Mouse (Mus musculus) cerebellum, postnatal 4 days (tissue): Measurements from ENCODE around the gene Tor1aip1.

ENCODE experiments used
- DNase-seq, 2 experiments: peaks; one replicate each; pipeline ENCODE4 v3.0.0; 2022; ENCODE audit warnings: low spot score in 2 of 2, mixed read lengths in 1 of 2

Tor1aip1 gene

DNA sequence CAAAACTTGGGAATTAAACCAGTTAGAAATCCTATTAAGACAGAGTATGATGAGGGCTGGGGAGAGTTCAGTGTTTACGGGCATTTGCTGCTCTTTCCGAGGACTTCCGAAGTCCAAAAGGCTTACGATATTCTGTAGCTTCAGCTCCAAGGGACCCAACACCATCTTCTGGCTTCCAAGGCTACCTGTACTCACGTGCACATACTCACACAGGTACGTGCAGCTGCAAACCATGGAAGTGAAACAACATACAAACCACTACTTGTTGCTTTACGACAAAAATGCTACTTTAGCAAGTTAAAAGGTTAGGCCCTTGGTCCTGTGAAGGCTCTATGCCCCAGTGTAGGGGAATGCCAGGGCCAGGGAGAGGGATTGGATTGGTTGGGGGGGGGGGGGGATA is 2.4 kb downstream of the Tor1aip1 start:
- DNase-seq: no peak

DNA sequence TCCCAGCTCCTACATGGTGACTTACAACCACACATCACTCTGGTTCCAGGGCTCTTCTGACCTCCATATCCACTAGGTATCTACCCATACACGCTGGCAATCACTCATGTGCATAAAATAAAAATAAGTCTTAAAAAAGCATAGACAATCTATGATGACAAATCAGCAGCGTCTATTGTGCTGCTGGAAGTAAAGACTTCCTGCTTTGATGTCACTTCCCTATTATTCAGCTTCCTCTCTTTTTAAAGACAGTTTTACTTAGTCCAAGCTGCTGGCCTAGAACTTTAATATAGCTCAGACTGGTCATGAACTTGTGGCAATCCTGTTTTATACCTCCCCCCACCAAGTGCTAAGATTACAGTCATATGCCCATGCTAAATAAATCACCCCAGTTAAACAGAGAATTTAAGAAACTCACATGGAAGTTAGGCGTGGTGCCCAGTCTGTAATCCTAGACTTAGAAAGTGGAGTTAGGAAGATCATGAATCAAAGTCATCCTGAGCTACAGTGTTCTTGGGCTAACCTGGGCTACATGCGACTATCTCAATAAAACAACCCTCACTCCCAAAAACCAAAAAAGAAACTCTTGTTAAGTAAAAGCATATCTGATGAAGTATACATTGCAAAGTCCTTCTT is 7.8 kb downstream of the Tor1aip1 start:
- no peak for DNase-seq

DNA sequence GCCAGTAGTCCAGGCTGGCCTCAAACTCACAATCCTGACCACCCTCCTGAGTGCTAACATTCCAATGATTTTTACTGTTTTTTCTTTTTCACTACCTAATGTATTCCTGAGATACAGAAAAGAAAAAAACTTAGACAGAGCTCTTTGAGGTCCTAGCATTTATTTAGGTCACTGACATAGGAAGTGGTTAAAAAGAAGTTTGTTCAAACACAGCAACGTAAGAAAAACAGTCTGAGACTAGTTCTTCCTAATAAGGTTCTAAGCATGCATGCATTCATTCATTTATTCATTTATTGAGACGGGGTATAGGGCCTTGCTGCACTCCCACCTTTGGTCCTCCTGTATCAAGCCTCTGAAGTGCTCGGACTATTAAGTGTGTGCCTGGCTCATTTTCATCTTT is 8.4 kb downstream of the Tor1aip1 start:
- DNase-seq: no peak

DNA sequence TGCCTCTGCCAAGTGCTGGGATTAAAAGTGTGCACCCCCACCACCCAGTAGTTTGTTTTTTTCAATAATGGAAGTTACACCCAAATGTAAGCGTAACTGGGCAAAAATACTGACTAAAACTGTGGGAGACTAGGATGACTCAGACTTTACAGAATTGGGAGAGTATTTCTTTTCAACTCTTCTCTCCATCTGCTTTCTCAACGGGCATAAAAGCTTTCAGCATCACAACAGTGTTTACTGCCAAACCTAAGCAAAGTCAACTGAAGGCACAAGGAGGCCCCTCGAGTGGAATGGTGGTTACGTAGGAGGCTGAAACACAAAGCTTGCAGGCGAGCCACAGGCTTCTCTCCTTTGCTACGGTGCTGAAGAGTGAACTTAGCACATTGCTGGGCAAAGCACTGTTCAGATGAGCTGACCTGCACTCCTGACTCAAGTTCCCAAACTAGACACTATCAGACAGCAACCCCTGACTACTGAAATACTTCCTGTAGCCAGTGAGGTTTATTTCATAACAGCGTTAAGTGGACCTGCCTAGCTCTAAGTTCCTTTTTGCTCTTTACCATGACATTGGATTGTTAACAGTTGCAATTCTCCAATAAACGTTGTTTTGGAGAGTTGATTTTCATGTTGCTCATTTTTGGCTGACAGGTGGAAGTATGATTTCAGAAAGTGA is 11.3 kb downstream of the Tor1aip1 start:
- no peak for DNase-seq

DNA sequence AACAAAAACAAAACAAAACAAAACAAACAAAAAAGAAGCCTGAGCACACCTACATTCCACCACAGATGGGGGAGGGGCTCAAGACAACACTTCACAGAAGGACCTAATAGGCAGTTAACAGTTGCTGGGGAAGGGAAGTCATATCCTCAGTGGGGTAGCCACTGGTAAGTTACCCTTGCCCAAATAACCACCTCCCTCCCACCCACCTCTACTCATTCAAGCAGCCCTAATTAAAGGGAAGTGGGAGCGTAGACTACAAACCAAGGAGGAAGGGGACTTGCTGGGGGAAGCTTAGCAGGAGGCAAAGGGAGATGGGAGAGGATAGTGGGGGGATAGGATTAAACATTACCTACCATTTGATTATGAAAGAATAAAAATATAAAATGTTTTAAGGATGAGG is 15.9 kb downstream of the Tor1aip1 start:
- no peak for DNase-seq

DNA sequence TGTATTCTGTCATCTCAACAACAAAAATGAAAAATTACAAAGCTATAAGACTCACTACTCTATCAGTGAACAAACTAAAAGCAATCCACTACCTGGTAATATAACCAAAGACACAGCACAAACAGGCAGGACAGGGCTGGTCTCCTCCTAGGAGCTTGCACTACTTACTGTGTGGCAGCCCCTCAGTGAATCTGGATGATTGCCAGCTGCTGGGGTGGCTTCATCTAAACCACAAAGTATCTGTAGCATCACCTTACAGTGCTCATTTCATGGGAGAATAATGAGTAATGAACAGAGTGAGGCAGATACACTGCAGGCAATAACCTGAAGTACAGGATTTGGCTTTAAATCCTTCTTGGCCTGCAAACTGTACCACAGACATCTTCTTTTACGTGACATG is 16.5 kb downstream of the Tor1aip1 start:
- no peak for DNase-seq

DNA sequence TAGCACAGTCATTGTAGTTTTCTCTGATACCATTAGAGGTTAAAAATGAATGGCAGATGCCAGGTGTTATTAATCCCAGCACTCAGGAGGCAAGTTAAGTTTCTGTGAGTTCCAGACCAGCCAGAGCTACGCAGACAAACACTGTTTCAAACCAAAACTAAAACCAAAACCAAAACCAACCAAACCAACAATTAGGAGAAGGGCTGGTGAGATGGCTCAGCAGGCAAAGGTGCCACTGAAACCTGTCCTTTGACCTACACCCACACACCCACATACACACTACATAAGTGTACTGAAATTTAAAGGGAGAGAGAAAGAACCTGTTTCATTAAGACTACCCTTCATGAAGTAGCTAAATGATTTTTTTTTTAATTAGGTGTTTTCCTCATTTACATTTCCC is 27.3 kb downstream of the Tor1aip1 start:
- no peak for DNase-seq

DNA sequence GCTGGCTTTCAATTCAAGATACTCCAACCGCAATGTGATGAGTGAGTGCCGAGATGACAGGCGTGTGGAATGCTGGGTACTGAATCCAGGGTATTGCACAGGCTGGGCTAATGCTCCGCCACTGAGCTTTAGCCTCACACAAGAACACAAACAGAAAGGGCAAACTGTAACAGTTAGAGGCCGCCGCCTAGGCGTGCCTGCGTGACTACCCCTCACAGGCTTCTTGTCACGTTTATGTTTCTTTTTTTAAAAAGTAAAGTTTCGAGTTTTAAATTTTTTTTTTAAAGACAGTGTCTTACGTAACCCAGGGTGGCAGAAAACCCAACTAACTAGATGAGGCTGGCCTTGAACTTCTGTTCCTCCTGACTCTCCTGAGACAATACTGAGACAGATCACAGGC is 30.4 kb downstream of the Tor1aip1 start:
- DNase-seq: no peak

DNA sequence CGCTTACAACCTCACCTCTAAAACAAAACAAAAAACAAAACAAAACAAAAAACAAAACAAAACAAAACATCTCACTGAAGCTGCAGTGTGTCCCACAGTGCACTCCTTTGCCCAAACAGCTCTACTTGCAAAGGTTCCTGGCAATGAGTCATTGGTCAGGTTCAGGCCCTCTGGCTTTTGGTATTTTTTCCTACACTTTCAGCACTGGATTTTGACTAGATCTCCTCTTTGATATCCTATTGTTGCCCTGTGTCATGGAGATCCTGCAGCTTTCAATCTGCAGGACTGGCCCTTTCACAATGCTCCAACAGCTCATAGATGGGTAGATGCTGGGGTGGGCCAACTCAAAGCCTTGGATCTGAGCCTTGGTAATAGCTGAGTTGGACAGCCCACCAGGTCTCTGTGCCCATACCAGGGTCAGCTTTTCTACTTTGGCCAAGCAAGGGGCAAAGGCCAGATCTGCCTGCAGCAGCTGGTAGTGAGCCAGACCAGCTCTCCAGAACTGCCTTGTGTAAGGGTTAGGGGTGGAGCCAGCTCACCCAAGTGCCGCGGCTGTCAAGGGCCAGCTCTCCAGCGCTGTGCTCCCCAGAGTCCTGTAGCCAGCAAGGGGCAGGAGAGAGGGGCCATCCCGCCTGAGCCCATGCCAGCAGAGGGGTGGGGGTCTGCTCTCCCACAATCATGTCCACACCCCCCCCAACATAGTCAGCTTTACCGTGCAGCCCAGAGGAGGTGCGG is 32.9 kb downstream of the Tor1aip1 start:
- DNase-seq: no peak

DNA sequence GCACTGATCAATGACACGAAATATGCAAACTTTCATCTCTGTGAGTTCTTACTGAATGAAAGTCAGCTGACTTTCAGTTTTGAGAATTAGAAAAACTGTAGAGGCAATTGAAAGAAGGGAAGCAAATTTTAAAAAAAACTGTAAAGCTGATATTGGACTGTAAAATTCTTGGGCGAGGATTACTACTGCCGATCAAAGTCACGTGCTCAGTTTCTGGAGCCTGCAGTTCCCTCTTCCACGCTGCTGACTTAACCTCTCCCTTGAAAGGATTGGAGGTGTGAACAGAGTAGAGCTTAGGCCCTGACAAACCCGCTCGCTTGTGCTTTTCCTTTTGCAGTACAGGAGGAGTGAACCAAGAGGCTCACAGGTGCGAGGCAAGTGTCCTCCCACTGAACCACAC is 33.9 kb downstream of the Tor1aip1 start:
- no peak for DNase-seq

DNA sequence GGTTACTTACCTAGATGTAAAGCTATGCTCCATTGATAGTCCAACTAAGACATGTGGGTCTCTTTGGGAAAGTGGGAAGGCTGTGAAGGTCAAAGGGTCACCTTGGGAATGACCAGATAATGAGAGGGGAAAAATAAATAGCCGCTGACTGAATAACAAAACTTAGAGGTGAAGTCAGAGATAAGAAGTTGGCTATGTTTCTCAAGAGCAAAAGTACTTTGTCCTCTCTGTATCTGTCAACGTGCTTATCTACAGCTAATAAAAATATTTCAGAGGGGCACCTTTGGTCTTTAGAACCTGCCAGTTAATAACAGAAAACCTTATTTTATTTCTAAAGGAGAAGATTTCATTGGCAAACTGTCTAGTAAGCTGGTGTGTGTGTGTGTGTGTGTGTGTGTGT is 40.7 kb downstream of the Tor1aip1 start:
- no peak for DNase-seq

DNA sequence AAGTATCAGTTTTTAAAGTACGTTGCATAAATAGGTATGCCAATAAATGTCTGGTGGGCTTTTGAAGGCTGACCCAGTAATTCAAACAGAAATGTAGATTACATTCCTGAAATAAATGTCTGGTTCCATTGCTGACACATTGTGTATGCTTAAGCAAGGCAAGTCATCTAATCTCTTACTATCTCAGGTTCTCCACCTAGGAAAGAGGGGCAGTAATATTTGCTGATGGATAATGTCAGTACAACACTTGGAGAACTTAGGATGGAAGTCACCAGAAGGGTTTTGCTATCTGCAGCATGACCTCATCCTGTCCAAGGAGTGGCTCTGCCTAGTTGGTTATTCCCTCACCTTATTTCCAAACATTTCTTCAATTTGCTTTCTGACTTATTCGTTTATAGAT is 41.8 kb downstream of the Tor1aip1 start:
- no peak for DNase-seq

DNA sequence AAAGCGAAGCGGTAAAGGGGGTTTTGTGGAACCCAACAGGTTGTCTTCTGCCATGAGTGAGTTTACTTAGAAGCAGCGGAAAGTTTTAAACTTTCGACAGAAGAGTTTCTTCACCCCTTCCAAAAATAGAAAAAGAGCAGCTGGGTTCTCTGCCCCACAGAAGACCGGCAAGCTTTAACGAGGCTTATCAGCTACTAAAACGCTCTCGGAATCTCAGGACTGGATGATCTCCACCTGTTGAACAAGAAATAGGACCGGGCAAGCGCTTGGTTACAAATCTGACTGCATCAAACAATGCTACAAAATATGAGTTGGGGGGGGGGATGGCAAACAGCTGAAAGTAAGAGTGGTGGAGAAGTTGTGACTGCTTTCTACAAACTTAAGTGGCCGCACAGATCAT is 45.9 kb downstream of the Tor1aip1 start:
- DNase-seq: no peak

DNA sequence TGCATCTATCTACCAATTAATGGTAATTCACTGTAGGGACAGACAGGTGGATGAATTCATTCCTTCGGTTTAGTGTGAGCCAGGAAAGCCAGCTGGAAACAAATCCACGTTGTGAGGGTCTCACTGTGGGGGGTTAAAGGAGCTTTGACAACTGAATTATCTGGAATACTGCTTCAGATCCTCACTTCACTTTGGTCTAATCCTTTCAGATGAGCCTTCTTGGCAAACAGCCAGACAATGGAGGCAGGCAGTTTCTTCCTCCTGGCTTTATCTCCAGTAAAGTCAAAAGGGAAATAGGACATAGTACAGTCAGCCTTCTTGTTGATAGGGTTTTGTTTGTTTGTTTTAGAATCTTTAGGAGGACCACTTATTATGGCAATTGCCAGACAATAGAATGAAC is 46.9 kb downstream of the Tor1aip1 start:
- peak in 1 of 2 experiments; percentile 14 for DNase-seq

DNA sequence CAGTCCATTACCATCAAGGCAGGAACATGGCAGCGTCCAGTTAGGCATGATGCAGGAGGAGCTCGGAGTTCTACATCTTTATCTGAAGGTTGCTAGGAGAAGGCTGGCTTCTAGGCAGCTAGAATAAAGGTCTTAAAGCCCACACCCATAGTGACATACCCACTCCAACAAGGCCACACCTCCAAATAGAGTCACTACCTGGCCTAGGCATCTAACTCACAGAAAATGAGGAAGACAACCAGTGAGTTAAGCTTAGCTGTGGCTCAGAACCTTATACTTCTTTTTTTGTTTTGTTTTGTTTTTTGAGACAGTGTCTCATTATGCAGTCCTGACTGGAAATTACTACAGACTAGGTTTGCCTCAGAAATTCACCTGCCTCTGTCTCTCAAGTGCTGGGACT is 48.7 kb downstream of the Tor1aip1 start:
- no peak for DNase-seq

DNA sequence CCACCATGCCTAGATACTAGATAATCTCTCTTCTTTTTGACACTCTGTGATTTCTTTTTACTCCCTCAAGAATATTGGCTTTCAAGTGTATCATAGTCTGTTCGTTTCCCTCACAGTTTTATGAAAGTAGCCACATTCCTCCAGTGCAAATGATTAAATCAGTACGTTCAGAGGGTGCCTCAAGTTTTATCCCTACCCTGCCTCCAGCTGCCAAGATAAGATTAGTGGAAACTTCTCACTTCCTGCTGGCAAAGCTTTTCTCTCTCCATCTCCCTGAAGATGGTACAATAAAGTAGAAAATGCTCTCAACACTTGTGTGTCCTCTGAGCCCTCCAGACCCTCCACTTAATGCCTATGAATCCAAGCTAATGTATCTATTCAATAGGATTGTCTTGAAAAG is 61.3 kb downstream of the Tor1aip1 start:
- no peak for DNase-seq

DNA sequence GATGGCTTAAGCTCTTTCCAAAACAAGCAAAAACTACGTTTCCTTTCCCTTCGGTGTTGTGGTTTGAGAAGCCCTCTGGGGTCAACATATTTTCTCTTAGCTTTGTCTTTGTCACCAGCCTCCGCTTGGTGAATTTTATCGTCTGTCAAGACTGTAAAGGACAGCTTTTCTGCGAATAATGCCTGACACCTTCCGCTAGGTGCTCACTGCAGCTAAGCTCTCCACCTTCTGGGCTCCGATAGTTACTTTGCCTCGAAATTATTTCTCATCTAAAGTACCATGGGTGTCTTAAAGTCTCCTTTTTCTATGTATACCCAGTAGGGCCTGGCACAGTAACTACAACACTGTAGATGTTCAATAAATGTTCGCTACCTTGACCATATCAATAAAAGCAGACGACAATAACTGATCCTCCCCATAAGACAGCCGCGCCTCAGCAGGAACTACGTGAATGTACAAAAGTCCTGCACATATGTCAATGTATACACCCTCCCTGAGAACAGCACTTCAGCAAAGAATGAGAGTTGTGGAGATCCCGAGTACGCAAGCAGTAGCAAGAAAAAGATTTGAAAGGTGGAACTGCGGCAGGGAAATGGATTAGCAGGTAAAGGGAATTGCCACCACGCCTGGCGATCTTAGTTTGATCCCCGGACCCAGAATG is 62.4 kb downstream of the Tor1aip1 start:
- DNase-seq: no peak

DNA sequence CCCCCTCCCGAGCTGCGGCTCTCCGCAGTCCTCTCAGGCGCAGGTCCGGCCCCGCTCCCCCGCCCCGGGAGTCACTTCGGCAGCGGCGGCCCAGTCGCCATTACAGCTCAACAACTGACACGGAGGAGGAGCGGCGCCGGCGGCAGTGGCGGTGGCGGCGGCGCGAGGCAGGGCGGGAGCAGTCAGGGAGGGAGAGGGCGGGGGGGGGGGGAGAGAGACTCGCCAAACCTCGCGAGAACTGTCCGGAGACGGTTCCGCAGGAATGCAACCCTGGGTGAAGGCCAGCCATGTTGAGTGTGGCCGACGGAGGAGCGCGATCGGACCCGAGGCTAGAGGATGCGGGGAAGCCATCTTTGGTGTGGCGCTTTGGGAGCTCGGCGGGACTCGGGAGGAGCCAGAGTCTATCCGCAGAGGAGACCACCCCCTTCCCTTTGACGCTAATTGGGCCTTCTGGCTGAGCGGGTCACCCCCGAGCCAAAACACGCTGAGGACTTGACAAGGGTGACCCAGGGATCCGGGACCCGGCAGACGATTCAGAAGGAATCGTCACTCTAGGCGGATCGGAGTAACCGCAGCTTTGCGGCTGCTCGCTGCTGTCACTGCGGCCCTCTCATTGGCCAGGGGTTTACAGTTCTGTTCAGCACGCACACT is 63.1 kb downstream of the Tor1aip1 start, which contains the start of gene Cep350:
Gene Cep350 (minus strand): TSS at position 188 of the 651 bp plus-strand sequence.
- peak; percentile 92 to 95 for DNase-seq

DNA sequence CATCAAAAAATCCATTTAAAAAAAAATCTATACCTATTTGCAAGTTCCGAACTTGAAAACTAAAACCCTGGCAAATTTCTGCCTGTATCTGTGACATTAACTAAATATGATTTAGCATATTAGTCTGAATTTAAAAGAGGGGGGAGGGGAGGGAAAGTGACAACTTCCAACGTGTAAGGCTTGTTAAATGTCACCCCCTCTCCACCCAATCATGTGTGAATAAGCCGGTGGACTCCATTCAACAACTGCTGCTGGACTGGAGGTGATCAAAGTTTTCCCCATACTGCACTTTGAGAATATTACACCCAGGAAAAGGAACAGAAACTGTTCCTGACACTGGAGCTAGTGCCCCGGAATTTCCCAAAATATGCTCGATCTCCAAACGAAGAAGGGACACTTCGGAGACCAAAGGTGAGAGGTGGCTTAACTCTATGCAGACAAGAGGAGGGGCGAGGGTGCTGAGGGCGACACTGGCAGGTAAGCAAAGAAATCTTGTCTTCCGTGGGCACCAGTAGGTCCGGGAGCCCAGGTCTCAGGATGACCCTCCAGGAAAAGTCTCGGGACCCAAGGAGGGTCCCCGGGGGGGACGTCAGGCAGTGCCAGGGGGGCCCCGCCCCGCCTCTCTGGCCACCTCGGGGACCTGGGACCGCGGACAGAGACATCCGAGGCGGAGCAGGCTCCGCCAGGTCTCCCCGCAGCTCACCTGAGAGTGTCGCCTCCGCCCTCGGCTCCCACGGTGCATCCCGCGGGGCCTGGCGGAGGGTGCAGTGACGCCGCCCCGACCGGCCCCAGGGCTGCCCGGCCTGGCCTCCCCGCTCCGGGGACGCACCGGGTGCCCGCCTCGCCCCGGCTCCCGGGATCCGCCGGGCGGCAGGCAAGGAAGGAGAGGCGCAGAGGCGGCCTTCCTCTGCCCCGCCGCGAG is 63.9 kb downstream of the Tor1aip1 start:
- peak in 1 of 2 experiments; percentile 33 for DNase-seq
